Mouse (Mus musculus) liver, embryonic 11.5 days (tissue): ENCODE data around the gene Clca2. TPM values are rescaled to one million over a fixed set of nuclear protein-coding genes. Genes with fewer than 3 reads are reported as not detected.

Source experiments
- ATAC-seq: fragments of 200-750 bp; cut with Nextera tagmentation; replicated peaks from 2 replicates; pipeline ENCODE4 v1.8.0; 2017; ENCODE audit warnings: moderate number of reproducible peaks, mild to moderate bottlenecking, moderate TSS enrichment, moderate library complexity; ENCODE audit not compliant: low FRiP score
- DNase-seq: peaks from one replicate; pipeline ENCODE4 v3.0.0-alpha.2; 2017; ENCODE audit warnings: low spot score
- H3K27ac ChIP-seq: fragments of 300-500 bp; sonication (generic); 2 replicates; pipeline ENCODE4 v1.5.1; 2014; ENCODE audit warnings: mild to moderate bottlenecking, low read depth, low read length, control low read depth
- H3K27me3 ChIP-seq: fragments of 300-500 bp; sonication (generic); replicated peaks from 2 replicates; pipeline ENCODE4 v1.6.1; 2014; ENCODE audit warnings: low read length, mixed read lengths; ENCODE audit not compliant: control insufficient read depth, insufficient read depth
- H3K36me3 ChIP-seq: fragments of 300-500 bp; sonication (generic); 2 replicates; pipeline ENCODE4 v1.6.1; 2014; ENCODE audit warnings: mild to moderate bottlenecking, low read length, moderate library complexity, mixed read lengths; ENCODE audit not compliant: control insufficient read depth, insufficient read depth
- H3K4me1 ChIP-seq: fragments of 300-500 bp; sonication (generic); replicated peaks from 2 replicates; pipeline ENCODE4 v1.6.1; 2014; ENCODE audit warnings: low read length, mixed read lengths; ENCODE audit not compliant: control insufficient read depth, insufficient read depth
- H3K4me2 ChIP-seq: fragments of 300-500 bp; sonication (generic); 2 replicates; pipeline ENCODE4 v1.6.1; 2014; ENCODE audit warnings: mild to moderate bottlenecking, control low read depth, moderate library complexity
- H3K4me3 ChIP-seq: fragments of 300-500 bp; sonication (generic); 2 replicates; pipeline ENCODE4 v1.5.1; 2014; ENCODE audit warnings: low read depth, low read length, control low read depth
- H3K9ac ChIP-seq: fragments of 300-500 bp; sonication (generic); 2 replicates; pipeline ENCODE4 v1.6.1; 2014; ENCODE audit warnings: low read depth, low read length, control low read depth
- H3K9me3 ChIP-seq: fragments of 300-500 bp; sonication (generic); 2 replicates; pipeline ENCODE4 v1.6.1; 2016; ENCODE audit warnings: low read length, inconsistent platforms, mixed read lengths; ENCODE audit not compliant: control insufficient read depth
- WGBS: fragments of 180-500 bp; shearing (Covaris S2); extraction: QIAGEN DNeasy Blood & Tissue Kit; methylation state at CpG from one replicate; pipeline ENCODE4 v1.1.7; 2014; 5-methylcytosine and 5-hydroxymethylcytosine counted together
- polyA plus RNA-seq: library from polyadenylated mRNA; unstranded; fragments of >200 nt; fragmentation: Nextera tagmentation; extraction: Ambion mirVana; gene quantifications from 2 replicates; pipeline ENCODE4 v1.2.1, GENCODE M21; 2014

Clca2 gene
- polyA plus RNA-seq, 1 experiment from 2014 or later: 0.07 TPM

- 82% methylated on average over 2 of the region's 2 CpGs for WGBS
- Histone ChIP-seq H3K27ac (no peak overlapping the region), H3K36me3 (0 out of 2 replicates have a peak, but pooled peaks cover 2% of the 10 kb centered on the region), H3K4me2 (no peak overlapping the region), H3K9me3 (no peaks in the 10 kb centered on the region), H3K27me3 (no peaks in the 10 kb centered on the region), H3K4me1 (no peaks in the 10 kb centered on the region), H3K4me3 (no peak overlapping the region), H3K9ac (no peak overlapping the region)
- ATAC-seq (no peak), DNase-seq (no peak)
Observed at GRCm38 (mm10) chr3:145126618-145127017, 27.4 kb upstream of the Clca2 start.

- DNase-seq (no peak), ATAC-seq (no peak)
- peaks cover 6% of the 10 kb centered on the region; the same call in 1 of the 2 replicates for H3K4me1 ChIP-seq
- H3K9me3 ChIP-seq: no peaks in the 10 kb centered on the region
- 75% methylated on average over 7 of the region's 7 CpGs for WGBS
- peak overlapping the region; percentile 81 for H3K4me3 ChIP-seq
- H3K36me3 ChIP-seq: no peaks in the 10 kb centered on the region
- H3K27ac ChIP-seq: no peak overlapping the region
- H3K4me2 ChIP-seq: peak overlapping the region; percentile 75
- H3K27me3 ChIP-seq: no peaks in the 10 kb centered on the region
- H3K9ac ChIP-seq: no peak overlapping the region
Observed at GRCm38 (mm10) chr3:145119425-145119824, 20.2 kb upstream of the Clca2 start.

- WGBS: 3% methylated on average over 14 of the region's 14 CpGs
- H3K27me3 ChIP-seq: no peaks in the 10 kb centered on the region
- H3K4me2 ChIP-seq: peak overlapping the region; percentile 75
- no peaks in the 10 kb centered on the region for H3K9me3 ChIP-seq
- peak; percentile 48 for ATAC-seq
- peak overlapping the region; percentile 81 for H3K4me3 ChIP-seq
- no peak for DNase-seq
- peaks cover 6% of the 10 kb centered on the region; the same call in 1 of the 2 replicates for H3K4me1 ChIP-seq
- no peaks in the 10 kb centered on the region for H3K36me3 ChIP-seq
- H3K9ac ChIP-seq: peak overlapping the region; percentile 73
- H3K27ac ChIP-seq: peak overlapping the region; percentile 92
Observed at GRCm38 (mm10) chr3:145119002-145119358, 19.7 kb upstream of the Clca2 start.

DNA sequence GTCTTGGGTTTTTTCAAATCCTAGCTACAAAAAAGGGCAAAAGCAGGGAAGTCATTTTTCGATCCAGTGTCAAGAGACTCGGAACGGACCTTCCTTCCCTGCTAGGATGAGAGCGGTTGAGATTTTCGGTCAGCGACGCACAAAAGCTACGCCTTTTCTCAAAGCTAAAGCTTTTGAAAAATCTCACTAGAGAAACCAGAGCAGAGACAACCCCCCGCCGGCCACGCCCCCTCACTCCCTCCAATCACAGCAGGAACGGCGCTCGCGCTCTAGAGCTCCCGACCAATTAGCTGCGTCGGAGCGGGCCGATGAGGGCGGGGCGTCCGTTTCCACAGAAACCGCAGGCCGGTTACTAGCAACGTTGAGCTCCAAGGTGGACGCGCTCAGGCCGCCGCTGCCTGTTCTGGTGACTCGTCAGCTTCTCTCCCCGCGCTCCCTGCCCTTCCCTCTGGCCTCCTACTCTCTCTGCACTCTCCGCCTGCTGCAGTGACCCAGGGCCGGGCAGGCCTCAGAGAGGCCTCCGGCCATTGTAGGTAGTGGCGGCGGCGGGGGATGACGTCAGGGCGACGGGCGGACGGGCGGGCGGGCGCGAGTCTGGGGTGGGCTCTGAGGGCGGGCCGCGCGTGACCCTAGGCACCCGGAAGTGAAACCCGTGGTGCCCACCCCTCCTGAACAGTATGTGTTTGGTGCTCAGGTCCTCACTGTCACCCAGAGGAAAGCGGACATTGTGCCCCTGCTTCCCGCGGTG lies 19.2 kb upstream of the Clca2 start, which contains the start of gene Odf2l:
Gene Odf2l (plus strand): TSS at position 335 of the 748 bp plus-strand sequence.
- Histone ChIP-seq H3K36me3 (no peaks in the 10 kb centered on the region), H3K4me3 (peak within 1 kb of the TSS; percentile 81), H3K4me1 (peaks cover 6% of the 10 kb centered on the region; the same call in 1 of the 2 replicates), H3K4me2 (peak within 1 kb of the TSS; percentile 84), H3K9ac (peak within 1 kb of the TSS; percentile 73), H3K27me3 (no peaks in the 10 kb centered on the region), H3K9me3 (no peaks in the 10 kb centered on the region), H3K27ac (peak within 1 kb of the TSS; percentile 92)
- ATAC-seq: peak; percentile 96
- DNase-seq: peak; percentile 97
- WGBS: under 1% methylated on average over 57 of the region's 57 CpGs

DNA sequence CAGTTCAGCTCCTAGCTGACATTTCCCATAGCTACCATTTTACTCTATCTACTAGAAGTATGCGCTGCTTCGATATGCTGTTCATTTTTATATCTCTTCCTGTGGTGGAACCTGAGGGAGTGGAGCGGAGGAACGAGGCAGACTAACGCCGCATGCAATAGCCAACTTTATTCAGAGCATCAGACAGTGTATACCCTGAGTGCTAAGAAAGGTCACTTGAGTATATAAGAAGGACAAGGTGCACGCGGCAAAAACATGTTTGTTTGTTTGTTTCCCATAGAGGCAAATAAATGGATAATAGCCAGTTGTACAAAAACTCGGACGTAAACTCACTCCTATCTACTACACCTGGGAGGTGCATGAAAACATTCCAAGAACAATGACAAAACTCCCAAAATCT lies 18.4 kb upstream of the Clca2 start:
- Histone ChIP-seq H3K36me3 (no peaks in the 10 kb centered on the region), H3K27ac (peak overlapping the region; percentile 92; the same call in 1 of the 2 replicates), H3K4me3 (peak overlapping the region; percentile 81), H3K9me3 (no peaks in the 10 kb centered on the region), H3K4me1 (peaks cover 6% of the 10 kb centered on the region; the same call in 1 of the 2 replicates), H3K4me2 (peak overlapping the region; percentile 84), H3K9ac (peak overlapping the region; percentile 44; the same call in 1 of the 2 replicates), H3K27me3 (no peaks in the 10 kb centered on the region)
- no peak for ATAC-seq
- 80% methylated on average over 10 of the region's 10 CpGs for WGBS
- DNase-seq: no peak

DNA sequence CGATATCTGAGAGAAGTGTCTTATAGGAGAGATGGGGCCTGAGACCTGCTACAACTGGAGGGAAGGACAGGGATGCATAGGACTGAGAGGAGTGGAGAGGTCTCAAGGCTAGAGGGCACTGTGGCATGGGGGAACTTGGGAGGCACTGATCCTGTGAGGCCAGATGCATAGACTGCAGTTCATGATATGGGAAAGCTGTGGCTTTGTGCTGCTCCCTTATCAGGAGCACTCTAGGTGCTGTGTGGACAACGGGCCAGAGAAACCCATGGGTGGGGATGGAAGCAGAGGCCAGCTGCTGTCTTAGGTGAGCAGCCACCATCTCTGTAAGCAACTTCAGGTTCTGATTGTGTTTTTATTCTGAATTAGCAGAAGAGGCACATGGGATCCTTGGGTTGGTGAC lies 15.9 kb upstream of the Clca2 start:
- Histone ChIP-seq H3K27ac (no peak overlapping the region), H3K4me1 (peaks cover 6% of the 10 kb centered on the region; the same call in 1 of the 2 replicates), H3K4me2 (no peak overlapping the region), H3K4me3 (no peak overlapping the region), H3K36me3 (no peaks in the 10 kb centered on the region), H3K9ac (no peak overlapping the region), H3K9me3 (no peaks in the 10 kb centered on the region), H3K27me3 (no peaks in the 10 kb centered on the region)
- ATAC-seq: 0 out of 2 replicates have a peak, but pooled peaks have one; percentile 6
- WGBS: 77% methylated on average over 2 of the region's 2 CpGs
- DNase-seq: no peak

DNA sequence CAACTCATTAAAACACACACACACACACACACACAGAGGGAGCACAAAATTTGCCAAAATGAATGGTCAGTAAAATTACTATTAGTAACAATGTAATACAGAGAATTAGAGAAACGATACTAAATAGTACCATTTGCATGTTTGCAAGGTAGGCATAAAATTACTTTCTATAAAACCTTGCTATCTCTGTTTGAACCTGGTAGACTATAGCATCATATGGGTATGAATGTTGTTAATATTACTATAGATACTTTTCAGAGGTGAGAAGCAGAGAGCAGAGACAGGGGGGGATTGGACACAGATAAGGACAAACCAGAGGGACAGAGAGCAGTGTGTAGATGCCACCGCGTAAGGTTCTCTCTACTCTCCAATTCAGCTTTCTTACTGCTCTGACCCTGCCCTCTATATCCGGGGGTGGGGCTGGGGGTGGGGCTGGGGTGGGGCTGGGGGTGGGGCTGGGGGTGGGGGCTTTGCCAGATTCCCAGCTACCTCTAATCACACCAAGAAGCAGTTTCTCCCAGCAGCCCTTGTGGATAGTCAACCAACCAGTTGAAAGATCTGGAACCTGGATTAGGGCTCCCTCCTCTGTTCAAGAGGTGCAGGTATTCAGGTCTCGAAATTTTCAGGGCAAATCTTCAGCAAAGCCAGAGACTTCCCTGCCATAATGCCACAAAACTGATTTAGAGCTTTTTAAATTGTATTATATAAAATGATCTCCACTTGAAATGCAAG lies 6.7 kb upstream of the Clca2 start:
- ATAC-seq: no peak
- no peak overlapping the region for H3K4me2 ChIP-seq
- H3K4me1 ChIP-seq: no peaks in the 10 kb centered on the region
- H3K36me3 ChIP-seq: no peaks in the 10 kb centered on the region
- H3K27me3 ChIP-seq: no peaks in the 10 kb centered on the region
- DNase-seq: no peak
- no peak overlapping the region for H3K4me3 ChIP-seq
- no peak overlapping the region for H3K27ac ChIP-seq
- H3K9ac ChIP-seq: no peak overlapping the region
- H3K9me3 ChIP-seq: no peaks in the 10 kb centered on the region
- WGBS: 73% methylated on average over 5 of the region's 5 CpGs

DNA sequence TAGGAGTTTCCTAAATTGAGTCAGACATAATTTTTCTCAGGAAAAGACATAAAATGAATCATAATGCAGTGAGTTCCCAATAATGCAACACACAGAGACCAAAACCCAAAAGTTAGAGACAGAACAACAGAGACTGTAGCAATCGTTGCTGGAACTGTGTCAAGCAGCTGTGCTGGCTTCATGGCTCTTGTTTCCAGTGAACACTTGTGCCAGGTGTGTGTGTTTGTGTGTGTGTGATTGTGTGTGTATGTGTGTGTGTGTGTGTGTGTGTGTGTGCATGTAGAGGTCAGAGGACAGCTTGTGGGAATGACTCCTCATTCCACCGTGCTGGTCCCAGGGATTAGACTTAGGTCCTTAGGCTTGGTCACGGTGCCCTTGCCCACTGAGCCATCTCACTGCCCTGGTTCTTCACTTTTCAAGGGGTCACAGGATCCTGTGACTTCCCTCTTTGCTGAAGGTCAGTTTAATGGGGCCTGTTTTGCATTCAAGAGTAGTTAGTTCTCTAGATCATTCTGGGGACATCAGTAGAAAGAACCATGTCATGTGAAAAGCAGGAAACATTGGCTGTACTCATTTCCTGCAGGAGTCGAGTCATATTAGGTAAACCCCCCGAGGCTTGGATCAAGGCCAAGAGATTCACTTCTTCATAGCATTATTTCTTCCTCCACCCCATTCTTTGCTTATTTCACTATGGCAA lies 6.0 kb upstream of the Clca2 start:
- Histone ChIP-seq H3K9me3 (no peaks in the 10 kb centered on the region), H3K27ac (no peak overlapping the region), H3K4me1 (no peaks in the 10 kb centered on the region), H3K27me3 (no peaks in the 10 kb centered on the region), H3K4me2 (no peak overlapping the region), H3K9ac (no peak overlapping the region), H3K36me3 (no peaks in the 10 kb centered on the region), H3K4me3 (no peak overlapping the region)
- DNase-seq: no peak
- ATAC-seq: no peak
- 72% methylated on average over 5 of the region's 5 CpGs for WGBS
